Mouse (Mus musculus) liver, postnatal 0 days (tissue): ENCODE measurements around the gene Olfr1085. TPM values are rescaled to one million over a fixed set of nuclear protein-coding genes. Genes with fewer than 3 reads are reported as not detected.
"Not testable (repeated sequence)": the region's sequence is repeated elsewhere in the genome, so short reads cannot be mapped to it uniquely, and the experiment has no call there.

ENCODE experiments used
- ATAC-seq: fragments of 200-750 bp; cut with Nextera tagmentation; 2 replicates; pipeline ENCODE4 v1.8.0; 2017; ENCODE audit warnings: mild to moderate bottlenecking, moderate library complexity
- DNase-seq: peaks from one replicate; pipeline ENCODE4 v3.0.0-alpha.2; 2016
- H3K27ac ChIP-seq: fragments of 300-500 bp; sonication (generic); 2 replicates; pipeline ENCODE4 v1.5.1; 2014; ENCODE audit warnings: antibody characterized with exemption, moderate library complexity, mild to moderate bottlenecking, low read depth
- H3K27me3 ChIP-seq: fragments of 300-500 bp; sonication (generic); 2 replicates; pipeline ENCODE4 v1.6.1; 2014; ENCODE audit warnings: low read length, control low read depth, mixed read lengths; ENCODE audit not compliant: insufficient read depth
- H3K36me3 ChIP-seq: fragments of 300-500 bp; sonication (generic); replicated peaks from 2 replicates; pipeline ENCODE4 v1.6.1; 2014; ENCODE audit warnings: mild to moderate bottlenecking, control low read depth, low read length, moderate library complexity, mixed read lengths; ENCODE audit not compliant: insufficient read depth
- H3K4me1 ChIP-seq: fragments of 300-500 bp; sonication (generic); 2 replicates; pipeline ENCODE4 v1.6.1; 2014; ENCODE audit warnings: antibody characterized with exemption, mild to moderate bottlenecking, control low read depth; ENCODE audit not compliant: insufficient read depth
- H3K4me2 ChIP-seq: fragments of 300-500 bp; sonication (generic); 2 replicates; pipeline ENCODE4 v1.6.1; 2014; ENCODE audit warnings: low read depth, mild to moderate bottlenecking, low read length, moderate library complexity, mixed read lengths
- H3K4me3 ChIP-seq: fragments of 300-500 bp; sonication (generic); 2 replicates; pipeline ENCODE4 v1.5.1; 2014; ENCODE audit warnings: low read depth, low read length
- H3K9ac ChIP-seq: fragments of 300-500 bp; sonication (generic); replicated peaks from 2 replicates; pipeline ENCODE4 v1.6.1; 2014; ENCODE audit warnings: mild to moderate bottlenecking, moderate library complexity
- H3K9me3 ChIP-seq: fragments of 300-500 bp; sonication (generic); 2 replicates; pipeline ENCODE4 v1.6.1; 2016; ENCODE audit warnings: mild to moderate bottlenecking, control low read depth, low read length, mixed read lengths
- CTCF ChIP-seq: sonication (generic); IDR thresholded peaks from 2 replicates; pipeline ENCODE4 v1.5.1; 2016; ENCODE audit warnings: antibody characterized with exemption, low read depth
- EP300 ChIP-seq: IDR thresholded peaks from 2 replicates; pipeline ENCODE4 v1.6.1; 2016; ENCODE audit warnings: antibody characterized with exemption, low read depth, mild to moderate bottlenecking
- WGBS: fragments of 180-500 bp; shearing (Covaris S2); extraction: QIAGEN DNeasy Blood & Tissue Kit; methylation state at CpG from one replicate; pipeline ENCODE4 v1.1.7; 2014; ENCODE audit not compliant: insufficient replicate concordance; 5-methylcytosine and 5-hydroxymethylcytosine counted together
- polyA plus RNA-seq: library from polyadenylated mRNA; unstranded; fragments of >200 nt; fragmentation: Nextera tagmentation; extraction: Ambion mirVana; gene quantifications from 2 replicates; pipeline ENCODE4 v1.2.1, GENCODE M21; 2015

Olfr1085 gene
- polyA plus RNA-seq = not detected in 2 replicates

DNA sequence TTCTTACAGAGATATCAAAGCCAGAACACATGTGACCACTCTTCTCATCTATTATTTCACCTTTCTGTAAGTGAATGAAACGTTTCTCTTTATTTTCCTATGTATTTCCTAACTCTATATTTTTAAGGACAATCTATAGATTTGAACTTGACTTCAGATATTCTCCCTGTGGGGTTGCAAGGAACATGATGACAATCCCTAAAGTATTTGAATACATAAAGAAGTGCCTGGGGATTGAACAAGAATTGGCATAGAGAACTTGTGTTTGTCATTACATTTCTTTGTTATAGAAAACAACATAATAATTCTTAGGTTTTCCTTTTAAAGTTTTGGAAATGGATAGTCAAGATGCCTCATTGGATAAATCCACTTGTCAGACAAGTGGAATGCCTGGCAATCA lies at the start of gene Olfr1085:
Gene Olfr1085, minus strand, starts transcription at position 101 of the 400 bp plus-strand sequence.
- Histone ChIP-seq H3K9me3 (no peaks in the 10 kb centered on the region), H3K27me3 (no peaks in the 10 kb centered on the region), H3K4me3 (no peak within 1 kb of the TSS), H3K4me2 (no peak within 1 kb of the TSS), H3K36me3 (no peaks in the 10 kb centered on the region), H3K27ac (no peak within 1 kb of the TSS), H3K4me1 (no peaks in the 10 kb centered on the region), H3K9ac (no peak within 1 kb of the TSS)
- ATAC-seq (no peak), DNase-seq (no peak)
- 21% methylated on average over 1 of the region's 1 CpGs for WGBS
- TF ChIP-seq EP300 (no peak), CTCF (no peak)

DNA sequence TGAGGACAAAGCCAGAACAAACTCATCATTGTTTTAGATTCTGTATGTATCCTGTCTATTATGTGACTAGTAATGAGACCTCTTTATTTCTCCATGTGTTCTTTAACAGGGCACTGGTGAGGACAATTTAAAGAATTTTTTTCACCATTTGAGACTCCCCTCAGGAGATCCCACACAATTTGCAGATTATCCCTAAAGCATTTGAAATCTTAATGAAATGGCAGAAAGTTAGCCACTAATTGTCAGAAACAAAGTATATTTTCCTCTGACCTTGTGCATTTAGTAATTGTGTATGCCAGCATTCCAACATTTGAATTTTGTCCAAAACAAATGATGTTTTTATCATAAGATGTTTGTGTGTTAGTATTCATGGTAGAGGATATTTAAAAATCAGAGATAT lies 36.5 kb upstream of the Olfr1085 start, which contains the start of gene Olfr1087:
Gene Olfr1087, minus strand, starts transcription at position 101 of the 400 bp plus-strand sequence.
- no peak for ATAC-seq

DNA sequence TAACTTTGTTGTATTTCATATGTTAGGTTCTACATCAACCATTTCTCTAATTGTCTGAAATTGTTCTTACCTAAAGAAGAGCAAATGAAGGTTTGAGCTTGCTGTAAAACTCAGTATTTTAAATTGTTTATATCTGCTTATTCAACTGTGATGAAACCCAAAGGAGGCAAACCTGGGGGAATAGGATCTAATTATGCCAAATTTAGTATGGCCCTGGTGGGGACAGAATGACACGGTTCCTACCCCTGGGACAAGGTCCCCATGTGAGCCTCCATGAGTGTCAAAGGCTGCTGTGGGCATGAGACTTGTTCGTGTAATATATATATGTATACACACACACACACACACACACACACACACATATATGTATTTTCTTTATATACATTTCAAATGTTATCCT lies 18.2 kb upstream of the Olfr1085 start, which contains the start of gene Olfr1086:
Gene Olfr1086, minus strand, starts transcription at position 101 of the 400 bp plus-strand sequence.
- TF ChIP-seq EP300 (no peak), CTCF (no peak)
- WGBS = 67% methylated on average over 2 of the region's 2 CpGs
- Histone ChIP-seq H3K27ac (no peak within 1 kb of the TSS), H3K9ac (no peak within 1 kb of the TSS), H3K4me2 (no peak within 1 kb of the TSS), H3K36me3 (no peaks in the 10 kb centered on the region), H3K4me1 (no peaks in the 10 kb centered on the region), H3K27me3 (no peaks in the 10 kb centered on the region), H3K9me3 (no peaks in the 10 kb centered on the region), H3K4me3 (no peak within 1 kb of the TSS)
- ATAC-seq = no peak
- DNase-seq = no peak

More for the DNA sequence above, 36.5 kb upstream of the Olfr1085 start, which contains the start of gene Olfr1087:
- Histone ChIP-seq H3K4me3 (no peak within 1 kb of the TSS), H3K36me3 (no peaks in the 10 kb centered on the region), H3K27ac (no peak within 1 kb of the TSS), H3K27me3 (no peaks in the 10 kb centered on the region), H3K4me1 (no peaks in the 10 kb centered on the region), H3K4me2 (no peak within 1 kb of the TSS), H3K9ac (no peak within 1 kb of the TSS), H3K9me3 (no peaks in the 10 kb centered on the region)
- TF ChIP-seq EP300 (no peak), CTCF (no peak)
- DNase-seq = no peak

DNA sequence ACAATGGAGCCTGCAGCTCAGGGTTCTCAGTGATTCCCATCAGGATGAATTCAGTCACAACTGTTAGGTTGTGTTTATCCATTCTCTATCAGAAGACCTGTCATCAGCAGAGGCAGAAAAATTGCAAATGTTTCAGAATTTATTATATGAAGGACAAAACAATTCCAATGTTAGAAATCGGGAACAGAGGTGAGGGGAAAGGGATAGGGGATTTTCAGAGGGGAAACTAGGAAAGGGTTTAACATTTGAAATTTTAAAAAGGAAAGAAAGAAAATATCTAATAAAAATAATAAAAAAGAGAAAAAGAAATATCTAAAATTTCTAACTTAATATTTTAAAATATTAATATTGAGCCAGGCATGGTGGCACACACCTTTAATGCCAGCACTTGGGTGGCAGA lies 22.2 kb downstream of the Olfr1085 start, which contains the start of gene Olfr1084:
Gene Olfr1084, minus strand, starts transcription at position 101 of the 400 bp plus-strand sequence.
- H3K9ac ChIP-seq = not testable (repeated sequence)

More for the DNA sequence above, 22.2 kb downstream of the Olfr1085 start, which contains the start of gene Olfr1084:
- not testable (repeated sequence) for ATAC-seq, H3K36me3 ChIP-seq, H3K4me3 ChIP-seq, H3K27ac ChIP-seq, H3K27me3 ChIP-seq, DNase-seq, H3K9me3 ChIP-seq, H3K4me1 ChIP-seq, H3K4me2 ChIP-seq
- 65% methylated on average over 1 of the region's 1 CpGs for WGBS

Other genes with a start within 250 kb of the Olfr1085 start
- not detected in 2 replicates for gene Olfr1061, start 248.0 kb downstream of the Olfr1085 start, polyA plus RNA-seq
- gene Olfr1062, start 235.3 kb downstream of the Olfr1085 start, polyA plus RNA-seq = not detected in 2 replicates
- not detected in 2 replicates for gene Olfr1065, start 211.4 kb downstream of the Olfr1085 start, polyA plus RNA-seq
- not detected in 2 replicates for gene Olfr1066, start 205.8 kb downstream of the Olfr1085 start, polyA plus RNA-seq
- not detected in 2 replicates for gene Olfr228, start 174.6 kb downstream of the Olfr1085 start, polyA plus RNA-seq
- gene Olfr1076, start 153.6 kb downstream of the Olfr1085 start, polyA plus RNA-seq = not detected in 2 replicates
- not detected in 2 replicates for gene Olfr1079, start 119.5 kb downstream of the Olfr1085 start, polyA plus RNA-seq
- not detected in 2 replicates for gene Olfr1080, start 103.8 kb downstream of the Olfr1085 start, polyA plus RNA-seq
- not detected in 2 replicates for gene Olfr1082, start 63.1 kb downstream of the Olfr1085 start, polyA plus RNA-seq
- not detected in 2 replicates for gene Olfr1084, start 22.3 kb downstream of the Olfr1085 start, polyA plus RNA-seq
- gene Olfr1086, start 18.1 kb upstream of the Olfr1085 start, polyA plus RNA-seq = not detected in 2 replicates
- not detected in 2 replicates for gene Olfr1087, start 36.4 kb upstream of the Olfr1085 start, polyA plus RNA-seq
- not detected in 2 replicates for gene Olfr1089, start 71.7 kb upstream of the Olfr1085 start, polyA plus RNA-seq
- gene Olfr1090, start 97.0 kb upstream of the Olfr1085 start, polyA plus RNA-seq = not detected in 2 replicates
- gene Olfr1093, start 120.5 kb upstream of the Olfr1085 start, polyA plus RNA-seq = not detected in 2 replicates
- not detected in 2 replicates for gene Olfr141, start 148.0 kb upstream of the Olfr1085 start, polyA plus RNA-seq
- gene Olfr1094, start 162.6 kb upstream of the Olfr1085 start, polyA plus RNA-seq = not detected in 2 replicates
- not detected in 2 replicates for gene Olfr1095, start 189.7 kb upstream of the Olfr1085 start, polyA plus RNA-seq
- gene Gm13723, start 212.8 kb upstream of the Olfr1085 start, polyA plus RNA-seq = not detected in 2 replicates
- gene Olfr1097, start 230.2 kb upstream of the Olfr1085 start, polyA plus RNA-seq = not detected in 2 replicates